Mouse (Mus musculus): ENCODE data around the gene Adi1.

GRCm38 (mm10) chr12:28662628-28663027 is 12.4 kb upstream of the Adi1 start:
- TF ChIP-seq CTCF (IDR thresholded peaks at IDR 0.05; ENCODE audit: borderline replicate concordance, extremely low read depth, insufficient read depth, insufficient read length): no peak
- no peak for TF ChIP-seq POLR2A (IDR thresholded peaks at IDR 0.05; ENCODE audit: borderline replicate concordance, extremely low read depth, insufficient read depth, insufficient read length, poor library complexity, severe bottlenecking)
